Mouse (Mus musculus): ENCODE data around the gene Ubxn10. TPM values are rescaled to one million over a fixed set of nuclear protein-coding genes. Genes with fewer than 3 reads are reported as not detected.
A peak's percentile ranks its signal among the peaks of the same experiment; 100 is the strongest.

The Ubxn10 gene
- total RNA-seq, 2 experiments from 2014 or later = 1.1 to 1.3 TPM

DNA sequence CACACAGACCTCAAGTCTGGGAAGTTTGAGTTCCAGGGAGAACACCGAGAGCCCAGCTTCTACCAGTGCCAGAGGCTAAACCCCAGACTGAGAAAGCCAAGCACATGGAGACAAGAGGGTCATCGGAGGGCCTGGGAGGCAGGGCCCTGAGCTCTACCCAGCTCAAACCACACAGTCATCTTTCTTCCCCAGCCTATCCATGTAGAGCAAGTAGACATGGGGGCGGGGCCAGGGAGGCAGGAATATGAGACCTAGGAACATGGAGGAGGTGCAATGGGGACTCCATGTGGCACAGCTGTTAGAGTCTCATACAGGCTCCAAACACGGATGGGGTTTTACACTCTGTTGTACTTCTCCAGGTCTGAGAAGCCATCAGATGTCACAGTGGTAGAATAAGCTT, 8.9 kb upstream of the Ubxn10 start:
- intact Hi-C loops (cut with DNase I) = no loop called here
- DNase-seq (ENCODE audit: extremely low spot score in 1 of 2, low spot score in 2 of 2) = peak in 1 of 2 experiments; percentile 61

DNA sequence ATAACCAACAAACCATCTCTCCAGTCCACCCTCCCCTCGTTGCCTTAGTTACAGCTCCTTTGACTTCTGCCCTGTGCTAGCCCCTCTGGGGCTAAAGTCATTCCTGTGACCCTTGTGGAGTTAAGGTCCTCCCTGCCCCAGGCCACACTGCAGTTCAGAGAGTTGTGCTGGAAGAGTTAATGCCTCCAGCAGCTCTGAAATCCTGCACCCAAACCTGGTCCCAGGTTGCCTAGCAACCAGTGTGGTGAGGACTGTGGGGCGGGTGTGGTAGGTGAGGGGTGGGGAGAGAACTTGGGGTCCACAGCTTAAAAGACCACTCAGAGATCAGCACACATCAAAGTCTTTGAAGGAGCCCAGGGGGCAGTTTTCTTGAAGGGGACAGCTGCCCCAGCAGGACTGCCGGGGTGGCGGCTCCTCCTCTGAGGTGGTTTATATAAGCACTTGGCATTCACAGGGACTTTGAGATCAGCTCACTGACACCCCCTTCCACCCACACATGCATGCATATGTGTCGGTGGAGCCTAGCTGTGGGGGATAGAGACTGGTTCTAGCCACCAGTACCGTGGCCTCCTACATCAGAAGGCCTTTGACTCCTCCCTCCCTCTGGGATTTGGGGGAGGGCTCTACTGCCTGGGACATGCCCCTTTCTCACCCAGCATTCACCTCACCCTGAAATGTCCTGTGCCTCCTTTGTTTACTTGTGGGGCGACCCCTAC, 2.3 kb upstream of the Ubxn10 start:
- no peak for DNase-seq (ENCODE audit: extremely low spot score in 1 of 2, low spot score in 2 of 2)
- intact Hi-C loops (cut with DNase I) = no loop called here

DNA sequence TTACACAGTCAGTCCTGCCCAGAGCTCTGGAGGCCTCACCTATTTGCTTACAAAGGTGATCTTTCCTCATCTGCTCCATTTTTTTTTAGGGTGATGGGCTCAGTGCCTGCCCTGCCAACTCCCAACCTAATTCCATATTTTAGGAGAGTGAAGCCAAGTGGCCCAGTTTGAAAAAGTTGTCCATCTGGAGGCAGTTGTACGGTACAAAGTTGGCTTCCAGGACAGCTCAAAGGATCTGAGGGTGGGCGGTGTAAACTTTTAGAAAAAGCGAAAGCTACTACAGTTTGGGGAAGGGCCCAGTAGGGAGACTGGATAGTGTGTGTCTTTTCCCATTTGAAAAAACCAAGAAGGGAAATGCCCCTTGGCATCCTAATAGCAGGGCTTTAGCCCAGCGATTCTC, 2.1 kb downstream of the Ubxn10 start:
- intact Hi-C loops (cut with DNase I) = no loop called here
- DNase-seq (ENCODE audit: extremely low spot score in 1 of 2, low spot score in 2 of 2) = no peak

DNA sequence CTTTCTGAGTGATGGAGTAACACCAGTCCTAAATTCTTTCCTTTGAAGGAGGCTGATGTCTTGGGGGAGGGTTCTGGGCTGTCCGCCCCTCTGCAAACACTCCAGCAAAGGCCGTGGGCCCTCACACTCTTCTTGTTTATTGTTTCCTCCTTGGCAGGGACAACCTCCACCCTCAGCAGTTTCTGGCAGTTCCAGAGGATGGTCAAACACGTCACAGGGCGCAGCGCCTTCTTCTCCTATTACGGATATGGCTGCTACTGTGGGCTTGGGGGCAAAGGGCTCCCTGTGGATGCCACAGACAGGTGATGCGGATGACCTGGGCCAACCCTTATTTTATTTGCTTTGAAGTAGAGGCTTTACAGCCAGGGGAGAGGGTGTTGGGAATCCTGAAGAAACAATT, 2.9 kb downstream of the Ubxn10 start:
- intact Hi-C loops (cut with DNase I) = no loop called here
- DNase-seq (ENCODE audit: extremely low spot score in 1 of 2, low spot score in 2 of 2) = no peak

DNA sequence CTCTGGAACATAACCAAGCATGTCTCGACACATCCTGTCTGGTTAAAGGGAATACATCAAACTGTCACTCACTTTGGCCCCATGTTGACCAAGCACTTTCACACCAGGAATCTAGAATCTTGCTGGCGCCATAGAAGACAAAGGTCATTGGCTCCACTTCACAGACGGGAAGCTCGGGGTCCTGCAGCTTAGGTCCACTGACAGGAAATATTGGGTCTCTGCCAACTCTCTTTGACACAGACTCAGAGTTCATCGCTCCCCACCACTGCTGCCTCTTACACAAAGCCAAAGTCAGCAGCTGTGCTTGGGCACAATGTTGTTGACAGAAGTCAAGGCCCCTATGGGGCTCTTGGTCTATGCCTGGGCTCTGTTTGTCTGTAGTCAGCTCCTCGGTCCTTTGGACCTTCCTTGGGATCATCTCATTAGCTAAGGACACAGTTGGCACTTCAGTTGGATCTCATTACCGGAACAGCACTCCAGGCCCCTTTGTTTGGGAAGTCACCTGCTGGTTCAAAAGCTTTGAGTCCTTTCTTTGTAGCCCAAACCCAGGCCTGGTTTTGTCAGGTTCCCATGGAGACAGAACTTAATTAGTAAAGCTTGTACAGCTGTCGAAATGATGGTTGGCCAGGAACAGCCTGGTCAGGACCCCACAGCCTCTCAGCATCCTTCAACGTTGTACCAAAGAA, 7.8 kb downstream of the Ubxn10 start:
- intact Hi-C loops (cut with DNase I) = no loop called here
- DNase-seq (ENCODE audit: extremely low spot score in 1 of 2, low spot score in 2 of 2) = no peak

GRCm38 (mm10) chr4:138725751-138726150, 11.2 kb downstream of the Ubxn10 start:
- DNase-seq (ENCODE audit: extremely low spot score in 1 of 2, low spot score in 2 of 2) = no peak
- intact Hi-C loops (cut with DNase I) = no loop called here

DNA sequence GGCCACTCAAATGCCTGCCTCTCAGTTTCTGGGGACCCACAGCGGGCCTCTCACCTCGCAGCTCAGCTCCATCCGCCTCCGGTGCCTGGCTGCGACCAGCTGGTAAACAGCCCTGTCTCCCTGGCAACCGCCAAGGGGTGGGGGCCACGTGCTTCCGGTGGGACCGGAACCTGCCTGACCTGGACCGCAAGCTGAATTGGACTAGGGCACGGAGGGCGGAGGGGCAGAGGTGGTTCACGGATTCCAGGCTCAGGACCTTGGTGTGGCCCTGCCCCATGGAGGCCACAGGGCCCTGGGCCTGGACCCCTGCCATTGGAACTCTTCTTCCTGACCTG, 11.9 kb downstream of the Ubxn10 start:
- DNase-seq (ENCODE audit: extremely low spot score in 1 of 2, low spot score in 2 of 2) = peak in 1 of 2 experiments; percentile 90
- intact Hi-C loops (cut with DNase I) = no loop called here

GRCm38 (mm10) chr4:138724354-138725126, 12.4 kb downstream of the Ubxn10 start, which contains the start of gene Pla2g2c:
Gene Pla2g2c, plus strand, starts transcription at chr4:138724792.
- DNase-seq (ENCODE audit: extremely low spot score in 1 of 2, low spot score in 2 of 2) = no peak
- intact Hi-C loops (cut with DNase I) = no loop called here

DNA sequence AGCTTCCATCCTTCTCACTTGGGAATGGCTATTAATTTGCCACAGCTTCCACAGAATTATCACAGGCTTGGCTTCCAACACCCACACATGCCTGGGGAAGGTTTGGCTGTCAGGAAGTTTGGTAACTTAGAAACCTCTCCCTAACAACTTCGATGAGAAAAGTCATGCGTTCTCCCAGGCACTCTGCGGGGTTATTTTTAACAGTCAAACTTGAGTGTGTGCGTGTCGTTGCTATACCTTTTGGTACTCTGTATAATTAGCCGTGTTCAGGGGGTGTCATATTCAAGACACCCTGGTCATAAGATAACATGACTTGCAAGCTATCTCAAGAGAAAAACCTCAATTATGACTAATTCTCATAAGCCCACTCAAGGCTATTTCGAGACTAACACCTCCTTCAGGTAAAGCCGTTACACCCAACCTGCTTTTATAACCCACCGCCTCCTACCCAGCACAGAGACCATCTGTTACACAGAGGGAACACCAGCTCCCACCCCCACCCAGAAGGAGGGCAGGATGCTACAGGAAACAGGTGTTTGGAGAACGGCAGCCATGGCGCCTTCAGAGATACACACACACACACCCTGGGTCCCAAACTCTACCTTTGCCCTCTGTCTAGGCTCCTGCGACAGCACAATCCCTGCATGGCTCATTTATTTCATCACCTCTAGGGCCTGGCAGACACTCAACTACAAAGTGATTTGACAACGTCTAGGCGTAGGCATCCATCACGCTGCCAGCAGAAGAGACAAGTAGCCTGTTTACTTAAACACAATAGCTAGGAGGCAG, 13.3 kb downstream of the Ubxn10 start:
- DNase-seq (ENCODE audit: extremely low spot score in 1 of 2, low spot score in 2 of 2) = no peak
- intact Hi-C loops (cut with DNase I) = no loop called here

DNA sequence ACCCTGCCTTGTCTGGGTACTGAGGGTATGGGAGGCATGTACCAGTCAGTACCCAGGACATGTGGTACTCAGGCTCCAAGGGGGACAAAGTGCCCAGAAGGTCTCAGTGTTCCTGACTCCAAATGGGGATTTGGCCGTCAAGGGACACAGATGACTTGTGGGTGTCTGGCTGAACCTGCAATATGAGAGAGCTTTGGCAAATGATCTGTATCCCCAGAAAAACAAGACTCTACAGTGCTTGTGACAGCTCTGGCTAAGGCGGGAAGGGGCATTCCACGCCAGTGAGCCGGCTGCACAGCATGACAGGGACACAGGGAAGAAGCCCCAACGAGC, 17.7 kb downstream of the Ubxn10 start:
- DNase-seq (ENCODE audit: extremely low spot score in 1 of 2, low spot score in 2 of 2) = no peak
- intact Hi-C loops (cut with DNase I) = loop anchor here (5.0 kb wide), 1 partner anchor 63 kb away; no protein-coding TSS in a partner anchor

DNA sequence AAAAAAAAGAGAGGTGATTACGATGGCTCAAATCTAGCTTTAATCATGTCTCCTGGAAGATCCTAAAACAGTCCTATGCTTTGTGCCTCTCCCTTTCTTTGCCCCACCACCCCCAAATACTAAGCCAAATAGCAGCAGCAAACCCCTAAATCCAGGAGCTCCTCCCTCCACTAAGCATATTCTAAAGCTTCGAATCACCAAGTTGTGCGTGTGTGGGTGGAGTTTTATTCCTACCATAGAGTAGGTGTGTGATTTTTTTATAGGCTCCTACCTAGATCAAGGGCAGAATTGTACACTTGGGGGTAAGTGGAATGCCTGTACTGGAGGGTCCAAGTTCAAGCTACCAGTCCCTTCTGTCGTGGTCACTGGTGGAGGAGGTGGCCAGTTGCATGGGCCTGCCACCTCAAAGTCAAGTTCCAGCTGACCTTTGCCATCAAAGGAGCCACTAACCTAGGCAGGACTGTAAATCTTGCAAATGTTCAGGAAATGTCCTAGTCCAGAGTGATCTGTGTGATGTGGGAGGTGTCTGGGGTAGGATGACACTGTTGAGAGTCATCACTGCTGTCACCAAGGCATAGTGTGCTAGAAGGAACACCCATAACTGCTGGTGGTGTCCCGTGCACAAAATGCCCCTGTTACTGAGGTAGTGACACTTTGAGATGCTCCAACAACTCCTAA, 18.2 kb downstream of the Ubxn10 start:
- no peak for DNase-seq (ENCODE audit: extremely low spot score in 1 of 2, low spot score in 2 of 2)
- intact Hi-C loops (cut with DNase I) = loop anchor here (5.0 kb wide), 1 partner anchor 64 kb away; no protein-coding TSS in a partner anchor

GRCm38 (mm10) chr4:138716697-138717096, 20.3 kb downstream of the Ubxn10 start:
- DNase-seq (ENCODE audit: extremely low spot score in 1 of 2, low spot score in 2 of 2) = no peak

GRCm38 (mm10) chr4:138714186-138714585, 22.8 kb downstream of the Ubxn10 start:
- no peak for DNase-seq (ENCODE audit: extremely low spot score in 1 of 2, low spot score in 2 of 2)
- intact Hi-C loops (cut with DNase I) = no loop called here

More at GRCm38 (mm10) chr4:138716697-138717096, 20.3 kb downstream of the Ubxn10 start:
- intact Hi-C loops (cut with DNase I) = loop anchor here (5.0 kb wide), 1 partner anchor 66 kb away; no protein-coding TSS in a partner anchor

- DNase-seq (ENCODE audit: extremely low spot score in 1 of 2, low spot score in 2 of 2) = no peak
- intact Hi-C loops (cut with DNase I) = no loop called here
These were observed 24.3 kb downstream of the Ubxn10 start for GRCm38 (mm10) chr4:138712621-138713020.

GRCm38 (mm10) chr4:138712096-138712495, 24.9 kb downstream of the Ubxn10 start:
- no peak for DNase-seq (ENCODE audit: extremely low spot score in 1 of 2, low spot score in 2 of 2)
- intact Hi-C loops (cut with DNase I) = no loop called here

DNA sequence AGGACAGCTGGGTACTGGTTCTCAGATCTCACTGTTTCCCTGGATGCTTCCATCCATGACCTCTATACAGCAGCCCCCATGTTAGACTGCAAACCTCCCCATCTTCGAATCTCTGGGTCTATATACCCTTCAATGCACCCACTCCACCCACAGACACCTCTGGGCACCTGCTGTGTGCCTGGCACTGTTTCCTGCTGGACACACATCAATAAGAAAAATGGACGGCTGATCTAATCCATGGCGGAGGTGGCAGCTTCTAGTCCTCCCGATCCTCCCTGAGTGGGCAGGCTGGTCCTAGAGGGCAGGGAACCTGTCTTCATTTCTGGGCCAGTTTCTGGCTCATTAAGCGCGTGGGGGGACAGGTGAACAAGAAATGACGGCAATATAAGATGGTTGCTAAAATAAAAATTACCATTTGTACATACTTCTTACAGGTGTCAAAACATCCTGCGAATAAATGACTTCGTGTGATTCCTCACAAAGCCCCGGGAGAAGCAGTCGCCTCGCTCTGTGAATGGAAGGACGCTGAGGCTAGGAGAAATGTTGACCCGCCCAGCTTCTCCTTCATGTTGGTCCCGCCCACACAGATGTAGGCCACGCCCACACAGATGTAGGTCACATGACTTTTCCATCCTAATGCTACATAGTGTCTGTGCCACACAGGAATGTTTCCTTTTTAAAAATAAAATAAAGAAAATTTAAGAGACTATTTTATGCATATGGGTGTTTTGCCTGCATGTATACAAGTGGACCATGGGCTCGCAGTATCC, 25.7 kb downstream of the Ubxn10 start:
- DNase-seq (ENCODE audit: extremely low spot score in 1 of 2, low spot score in 2 of 2) = no peak
- intact Hi-C loops (cut with DNase I) = no loop called here

DNA sequence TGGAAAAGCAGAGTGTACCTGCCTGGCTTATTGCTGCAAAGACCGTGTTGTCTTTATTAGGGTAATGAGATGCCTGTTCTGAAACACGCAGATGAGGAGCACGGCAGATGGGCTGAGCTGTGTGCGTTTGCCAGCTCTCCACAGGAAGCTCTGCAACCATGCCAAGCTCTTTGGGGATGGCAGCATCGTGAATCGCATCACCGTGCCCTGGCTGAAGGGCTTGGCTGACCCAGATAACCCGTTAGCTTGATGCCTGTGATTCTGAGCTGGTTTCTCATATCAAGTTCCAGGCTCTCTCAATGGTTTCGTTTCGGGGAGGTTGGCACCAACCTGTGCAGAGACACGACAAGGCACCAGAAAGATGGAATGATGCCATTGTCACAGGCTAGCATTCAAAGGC, 26.3 kb downstream of the Ubxn10 start:
- intact Hi-C loops (cut with DNase I) = no loop called here
- DNase-seq (ENCODE audit: extremely low spot score in 1 of 2, low spot score in 2 of 2) = no peak

GRCm38 (mm10) chr4:138709944-138710343, 27.0 kb downstream of the Ubxn10 start:
- DNase-seq (ENCODE audit: extremely low spot score in 1 of 2, low spot score in 2 of 2) = no peak
- intact Hi-C loops (cut with DNase I) = loop anchor here (5.0 kb wide), 2 partner anchors 82 to 142 kb away; no protein-coding TSS in a partner anchor

Data from left cerebral cortex, postnatal 10 days (tissue).